In the genomic region with DNA sequence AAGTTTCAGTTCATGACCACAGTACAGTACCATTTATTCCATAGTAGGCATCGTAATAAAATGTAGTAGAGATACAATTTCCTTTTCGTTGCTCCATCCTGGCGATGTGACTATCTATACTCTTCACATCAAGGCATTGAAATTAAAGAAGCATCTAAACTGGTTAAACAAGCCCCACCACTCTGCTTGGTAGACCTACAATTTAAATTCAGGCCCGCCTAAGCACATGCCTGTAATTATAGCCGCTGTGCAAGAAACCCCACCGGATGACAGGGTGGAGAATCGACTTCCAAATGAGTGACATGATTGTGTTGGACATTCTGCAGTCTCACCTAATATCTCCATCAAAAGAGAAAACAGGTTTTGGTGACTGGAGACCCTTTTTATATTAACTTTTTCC, we compare ENCODE assay signal across 29 mouse cellular contexts. TPM values are rescaled to one million over a fixed set of nuclear protein-coding genes. Genes with fewer than 3 reads are reported as not detected.
"Had no signal": no experiment of that assay in that cellular context is flagged by ENCODE, and none has a peak within 500 bp of the region (broad histone marks: within the 10 kb centered on the region; RNA-seq: fewer than 3 reads in every experiment).

No protein-coding gene starts in this region.

- H3K27me3 ChIP-seq: lung, embryonic 15.5 days; megakaryocyte, embryonic 14.5 days; midbrain, embryonic 13.5 days; midbrain, embryonic 15.5 days; neural tube, embryonic 12.5 days; stomach, embryonic 15.5 days had no signal

- H3K36me3 ChIP-seq: lung, embryonic 15.5 days; midbrain, embryonic 13.5 days; midbrain, embryonic 15.5 days; neural tube, embryonic 12.5 days; stomach, embryonic 15.5 days had no signal

- H3K27ac ChIP-seq: lung, embryonic 15.5 days; macrophage; midbrain, embryonic 13.5 days; midbrain, embryonic 15.5 days; neural tube, embryonic 12.5 days; stomach, embryonic 15.5 days had no signal

- H3K4me1 ChIP-seq: lung, embryonic 15.5 days; megakaryocyte, embryonic 14.5 days; midbrain, embryonic 13.5 days; midbrain, embryonic 15.5 days; neural tube, embryonic 12.5 days; stomach, embryonic 15.5 days had no signal

- H3K4me3 ChIP-seq: lung, embryonic 15.5 days; megakaryocyte, embryonic 14.5 days; midbrain, embryonic 13.5 days; midbrain, embryonic 15.5 days; neural tube, embryonic 12.5 days; stomach, embryonic 15.5 days had no signal

- H3K4me2 ChIP-seq: lung, embryonic 15.5 days; midbrain, embryonic 11.5 days; midbrain, embryonic 13.5 days; midbrain, embryonic 15.5 days; neural tube, embryonic 12.5 days; stomach, embryonic 15.5 days had no signal

- DNase-seq: liver, postnatal 0 days; lung, adult 2 months; lung, postnatal 14 days; lung, postnatal 36 days; retina, postnatal 1 day; right cerebral cortex, adult 18-20 months; right cerebral cortex, postnatal 25 days; right cerebral cortex, postnatal 4 days; thymus, adult 2 months; thymus, postnatal 25 days; thymus, postnatal 4 days had no signal

- H3K9ac ChIP-seq: liver, postnatal 0 days; lung, embryonic 15.5 days; midbrain, embryonic 13.5 days; midbrain, embryonic 15.5 days; neural tube, embryonic 12.5 days; stomach, embryonic 15.5 days had no signal

- ATAC-seq: liver, postnatal 0 days; lung, postnatal 0 days; midbrain, embryonic 13.5 days; midbrain, embryonic 15.5 days had no signal

- H3K9me3 ChIP-seq: lung, embryonic 15.5 days; megakaryocyte, embryonic 14.5 days; midbrain, embryonic 13.5 days; midbrain, embryonic 15.5 days; neural tube, embryonic 12.5 days; stomach, embryonic 15.5 days had no signal

RNA-seq across cellular contexts. Expression of gene Lipm, which starts 1.2 kb away (rescaled TPM):
- total RNA-seq: megakaryocyte progenitor cell, adult 5-6 weeks; monocyte, adult 5-6 weeks; neutrophil, adult 5-6 weeks had no signal
- polyA plus RNA-seq: liver, postnatal 0 days; lung, postnatal 0 days; macrophage; midbrain, embryonic 11.5 days; midbrain, embryonic 13.5 days; midbrain, embryonic 15.5 days; neural tube, embryonic 12.5 days; neural tube, embryonic 14.5 days; small intestine, adult 2 months; spleen, adult 2 months; testis, adult 2 months had no signal

RNA-seq across cellular contexts. Expression of gene Lipn, which starts 34.7 kb away (rescaled TPM):
- total RNA-seq: megakaryocyte progenitor cell, adult 5-6 weeks; midbrain, postnatal 0 days; monocyte, adult 5-6 weeks; neutrophil, adult 5-6 weeks had no signal
- polyA plus RNA-seq: liver, postnatal 0 days; lung, adult 2 months; lung, embryonic 15.5 days; lung, postnatal 0 days; midbrain, embryonic 11.5 days; midbrain, embryonic 13.5 days; midbrain, embryonic 15.5 days; midbrain, postnatal 0 days; neural tube, embryonic 12.5 days; neural tube, embryonic 14.5 days; small intestine, adult 2 months; testis, adult 2 months; thymus, adult 2 months; urinary bladder, adult 2 months had no signal
